Mouse (Mus musculus) neural tube, embryonic 10.5 days (tissue): ENCODE data around the gene Psmb3.
"Not testable (repeated sequence)": the region's sequence is repeated elsewhere in the genome, so short reads cannot be mapped to it uniquely, and the experiment has no call there.

Source experiments
- DNase-seq: peaks from one replicate; pipeline ENCODE4 v3.0.0-alpha.2; 2017; ENCODE audit warnings: low spot score; ENCODE audit errors: extremely low spot score

Gene Psmb3

DNA sequence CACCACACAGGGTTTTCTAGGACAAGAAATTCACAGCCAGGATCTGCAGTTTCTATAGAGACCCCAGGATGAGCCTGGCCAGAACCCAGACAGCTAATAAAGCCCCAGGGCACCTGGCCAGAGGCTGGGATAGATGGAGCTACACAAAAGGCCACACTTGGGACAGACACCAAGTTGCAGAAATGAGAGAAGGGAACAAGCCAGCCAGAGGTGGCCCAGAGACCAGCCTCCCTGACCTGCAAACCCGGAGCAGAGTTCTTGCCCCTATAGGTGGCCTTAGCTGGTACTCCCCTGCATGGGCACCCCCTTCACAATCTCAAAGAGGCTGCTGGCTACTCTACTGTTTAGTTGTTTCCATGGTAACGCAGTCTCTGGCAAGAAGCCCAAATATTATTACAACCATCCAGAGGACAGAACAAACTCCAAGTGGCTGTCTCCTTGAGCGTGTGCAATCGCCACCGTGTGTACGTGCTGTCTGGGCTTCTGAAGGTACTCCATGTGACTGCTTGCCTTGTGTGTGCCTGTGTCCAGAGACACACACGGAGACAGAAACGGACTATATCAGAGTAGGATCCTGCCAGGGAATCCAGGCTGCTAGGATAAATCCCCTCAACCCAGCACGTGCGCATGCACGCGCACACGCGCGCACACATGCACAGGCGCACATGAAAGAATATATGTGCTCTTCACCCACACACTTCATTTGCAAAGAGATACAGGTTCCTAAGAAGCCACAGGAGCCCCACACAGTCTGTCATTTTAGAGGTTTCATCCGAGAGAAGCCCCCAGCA, 8.1 kb upstream of the Psmb3 start:
- no peak for DNase-seq

DNA sequence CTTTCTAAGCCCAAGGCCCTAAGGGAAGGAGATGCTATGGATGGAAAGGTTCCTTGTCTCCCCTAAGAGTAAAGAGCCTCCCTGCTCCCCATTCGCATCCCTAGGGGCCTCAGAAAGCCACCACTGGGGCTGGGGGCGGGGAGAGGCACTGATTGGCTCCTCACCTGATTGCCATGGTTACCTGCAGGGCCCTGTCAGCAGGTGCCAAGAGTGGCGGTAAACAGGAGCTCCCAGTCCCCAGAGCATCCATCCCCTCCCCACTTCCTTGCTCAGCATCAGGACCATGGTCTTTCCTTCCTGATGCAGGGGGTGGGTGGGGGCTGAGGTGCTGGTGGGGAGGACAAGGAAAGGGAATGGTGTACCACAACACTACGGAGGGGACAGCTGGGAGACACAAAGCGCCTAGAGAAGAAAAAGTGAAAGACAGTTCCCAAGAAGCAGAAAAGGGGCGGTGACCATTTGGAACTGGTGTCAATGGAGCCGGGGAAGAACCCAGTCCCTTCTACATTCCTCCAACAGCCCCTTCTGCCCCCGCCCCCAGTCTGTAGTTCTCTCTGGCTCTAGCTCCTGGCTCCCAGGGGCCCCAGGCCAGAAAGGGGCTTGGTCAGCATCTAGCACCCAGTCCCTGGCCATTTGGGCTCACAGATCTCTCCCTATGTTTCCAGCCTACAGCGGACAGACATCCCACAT, 7.3 kb upstream of the Psmb3 start:
- DNase-seq: no peak

DNA sequence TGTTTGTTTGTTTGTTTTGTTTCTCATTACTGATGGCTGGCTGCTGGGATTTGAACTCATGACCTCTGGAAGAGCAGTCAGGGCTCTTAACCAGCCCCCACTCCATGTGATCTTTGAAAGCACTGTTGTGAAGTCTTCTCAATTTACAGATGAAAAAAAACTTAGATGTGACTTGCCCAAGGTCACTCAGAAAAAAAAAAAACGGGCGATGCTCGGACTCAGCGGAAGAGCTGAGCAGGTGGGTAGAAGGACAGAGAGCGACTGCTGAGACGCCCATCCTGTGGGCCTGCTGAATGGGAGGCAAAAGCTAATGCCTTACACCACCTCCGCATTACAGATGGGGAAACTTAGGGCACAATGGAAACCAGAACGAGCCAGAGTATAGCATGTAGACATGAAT, 6.5 kb upstream of the Psmb3 start:
- no peak for DNase-seq

DNA sequence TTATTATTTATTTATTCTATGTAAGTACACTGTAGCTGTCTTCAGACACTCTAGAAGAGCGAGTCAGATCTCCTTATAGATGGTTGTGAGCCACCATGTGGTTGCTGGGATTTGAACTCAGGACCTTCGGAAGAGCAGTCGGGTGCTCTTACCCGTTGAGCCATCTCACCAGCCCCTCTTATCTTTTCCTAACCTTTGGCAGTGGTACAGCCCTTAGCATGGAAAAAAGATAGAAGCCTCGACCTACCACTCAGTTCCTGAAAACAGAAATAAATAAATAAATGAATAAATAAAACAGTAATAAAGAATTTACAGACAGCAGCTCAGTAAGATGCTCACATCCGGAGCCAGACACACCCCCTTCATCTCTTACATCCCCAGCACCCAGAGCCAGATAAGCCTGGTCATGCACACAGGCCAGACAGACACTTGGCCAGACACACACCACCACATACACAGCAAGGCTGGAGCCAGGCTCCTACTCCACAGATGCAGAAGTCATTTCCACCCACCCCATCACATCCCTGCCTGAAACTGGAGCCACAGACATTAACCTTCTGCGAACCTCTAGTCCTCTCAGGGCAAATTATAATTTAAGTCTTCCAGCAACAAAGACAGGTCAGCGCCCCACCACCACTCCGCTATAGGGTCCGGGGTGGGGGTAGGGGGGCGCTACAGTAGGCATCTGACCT, 5.9 kb upstream of the Psmb3 start:
- peak; percentile 32 for DNase-seq

DNA sequence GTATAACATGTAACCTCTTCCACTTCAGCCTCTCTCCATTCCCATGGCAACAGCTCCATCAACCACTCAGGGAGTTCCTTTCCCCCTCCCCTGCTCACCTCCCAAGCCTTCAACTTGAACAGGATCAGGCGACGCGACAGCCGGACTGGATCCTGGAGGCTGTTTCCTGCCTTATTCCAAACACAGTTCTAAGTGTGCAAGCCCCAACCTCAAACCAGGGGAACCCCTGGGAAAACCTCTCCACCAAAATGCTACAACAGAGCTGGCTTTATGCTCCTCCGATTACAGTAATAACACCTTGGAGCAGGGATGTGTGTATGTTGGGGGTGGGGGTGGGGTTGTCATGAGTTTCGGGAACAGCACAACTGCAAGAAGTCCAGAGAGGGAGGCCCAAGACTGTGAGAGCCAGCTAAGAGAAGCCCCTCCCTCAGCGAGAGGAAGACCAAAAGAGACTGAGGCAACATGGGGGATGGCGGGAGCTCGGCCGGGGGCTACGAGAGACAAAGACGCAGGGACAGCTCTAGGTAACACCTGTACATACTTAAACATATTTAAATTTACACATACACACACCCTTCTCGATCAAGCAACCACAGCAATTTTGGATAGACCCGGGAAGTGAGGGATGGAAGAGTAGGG, 5.2 kb upstream of the Psmb3 start:
- peak; percentile 47 for DNase-seq

DNA sequence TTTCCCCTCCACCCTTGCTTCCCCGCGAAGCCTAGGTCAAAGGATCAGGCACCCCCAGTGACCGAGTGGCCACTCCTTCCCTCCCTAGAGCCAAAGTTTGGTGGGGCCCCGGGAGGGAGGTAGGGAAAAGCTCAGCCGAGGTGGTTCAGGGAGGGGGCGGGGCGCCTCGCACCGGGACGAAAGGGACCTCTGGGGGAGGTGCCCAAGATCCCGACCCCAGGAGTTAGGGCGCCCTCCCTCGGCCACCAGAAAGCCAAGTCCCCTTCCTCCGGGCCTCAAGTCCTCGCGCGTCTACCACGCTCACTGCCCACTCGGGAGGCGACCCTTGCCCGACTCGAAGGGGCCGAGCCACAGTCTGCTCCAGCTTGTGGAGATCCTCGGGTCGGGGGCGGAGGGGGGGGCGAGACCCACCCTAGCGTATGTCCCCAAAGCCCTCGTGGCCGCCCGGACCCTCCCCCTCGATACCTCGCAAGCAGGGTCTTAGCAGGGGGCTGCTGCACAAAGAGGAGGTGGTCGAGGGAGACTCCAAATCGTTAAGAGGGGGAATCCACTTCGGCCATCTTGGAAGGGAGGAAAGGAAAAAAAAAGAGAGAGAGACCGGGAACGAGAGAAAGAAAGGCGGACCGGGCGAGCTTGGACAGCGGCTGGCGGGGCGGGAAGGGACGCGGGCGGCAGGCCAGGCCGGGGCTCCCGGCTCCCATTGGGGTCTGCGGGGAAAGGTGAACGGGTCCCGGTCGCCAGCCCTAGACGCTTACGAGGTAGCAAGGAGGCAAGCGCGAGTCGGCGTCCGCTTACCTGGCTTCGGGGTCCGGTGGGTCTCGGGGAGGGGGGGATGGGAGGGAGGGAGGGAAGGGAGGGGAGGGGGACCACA, 4.2 kb upstream of the Psmb3 start:
- peak; percentile 83 for DNase-seq

DNA sequence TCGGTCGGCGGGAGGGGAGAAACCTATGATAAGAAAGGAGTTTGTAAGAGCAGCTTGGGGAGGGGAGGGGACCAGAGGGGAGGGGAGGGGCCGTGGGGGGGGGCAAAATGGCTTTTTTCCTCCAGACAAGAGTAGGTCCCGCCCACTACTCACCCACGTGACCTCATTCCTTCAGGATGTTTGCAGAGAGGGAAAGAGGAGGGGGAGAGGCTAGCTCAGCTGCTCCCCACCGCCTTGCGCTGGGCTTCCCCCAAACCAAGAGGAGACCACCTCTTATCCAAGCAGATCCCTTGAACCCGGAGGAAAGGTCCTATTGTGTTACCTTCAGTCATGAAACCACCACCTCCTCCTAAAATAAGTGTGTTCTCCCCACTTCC, 3.6 kb upstream of the Psmb3 start:
- peak; percentile 94 for DNase-seq

DNA sequence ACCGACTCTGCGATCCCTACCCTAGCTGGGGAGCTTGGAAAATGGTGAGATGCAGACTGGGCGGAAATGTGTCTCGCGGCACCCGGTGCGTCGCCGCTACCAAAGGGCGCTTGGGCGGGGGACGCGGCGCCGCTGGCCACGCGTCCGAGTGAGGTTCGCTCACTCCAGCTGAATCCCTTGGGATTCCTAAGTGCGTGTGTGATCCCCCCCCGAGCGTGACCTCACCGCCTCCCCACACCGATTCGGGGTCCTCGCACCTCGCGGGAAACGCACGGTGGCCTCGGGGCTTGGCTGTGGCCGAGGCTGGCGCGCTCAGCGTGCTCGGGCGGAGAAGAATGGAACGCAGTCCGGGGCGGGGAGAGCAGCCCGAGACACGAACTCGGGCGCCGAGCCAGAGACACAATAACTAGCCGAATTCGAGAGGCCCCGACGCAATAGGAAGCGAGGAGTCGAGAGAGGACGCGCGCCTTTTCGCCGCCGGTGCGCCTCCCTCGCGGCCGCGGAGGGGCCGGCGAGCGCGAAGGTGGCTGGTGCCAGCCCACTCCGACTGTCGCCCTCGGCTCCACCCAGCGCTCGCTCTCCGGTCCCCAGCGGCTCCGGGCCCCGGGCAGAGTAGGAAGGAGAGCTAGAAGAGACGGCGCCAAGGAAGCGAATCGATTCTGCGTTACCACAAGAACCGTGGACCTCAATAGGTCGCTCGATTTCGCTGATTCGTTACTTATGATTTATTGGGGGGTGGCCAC, 3.0 kb upstream of the Psmb3 start, which contains the start of gene Pcgf2:
Pcgf2 (minus strand) TSS at position 495 of the 743 bp plus-strand sequence.
- peak; percentile 85 for DNase-seq

DNA sequence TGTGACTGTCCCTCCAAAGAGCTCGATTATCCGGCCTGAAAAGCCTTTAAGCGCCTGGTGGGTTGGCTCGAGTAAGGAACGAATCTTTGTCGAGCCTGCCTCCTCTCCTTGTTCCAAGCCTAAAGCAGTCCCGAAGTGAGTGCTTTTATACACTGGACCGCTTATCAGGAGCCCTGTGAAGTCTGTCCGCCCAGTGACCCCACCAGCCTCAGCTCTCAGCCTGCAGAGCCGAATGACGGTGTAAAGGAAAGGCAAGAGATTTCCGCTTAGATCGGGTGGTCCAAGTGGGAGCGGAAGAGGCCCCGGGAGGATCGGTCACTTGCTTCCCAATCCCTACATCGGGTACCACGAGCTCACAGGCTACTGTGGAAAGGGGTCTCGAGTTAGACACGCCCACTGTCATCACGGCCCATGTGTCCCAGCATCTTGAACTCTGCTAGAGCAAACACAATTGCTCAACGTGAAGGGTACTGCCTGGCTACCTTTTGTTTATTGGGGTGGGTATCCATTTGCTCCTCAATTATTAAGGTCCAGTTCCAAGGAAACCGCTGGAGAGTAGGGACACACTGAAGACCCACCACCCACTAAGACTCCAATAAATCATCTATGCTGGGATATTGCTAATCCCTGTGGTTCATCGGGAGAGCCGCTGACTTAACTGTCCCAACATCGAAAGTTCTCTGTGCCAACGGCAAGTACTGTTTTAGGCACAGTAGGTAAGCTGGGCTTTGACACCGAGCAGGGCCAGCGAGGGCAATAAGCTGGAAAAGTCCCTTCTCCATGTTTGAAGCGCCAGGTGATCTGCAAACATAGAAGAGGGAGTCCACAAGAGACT, 2.2 kb upstream of the Psmb3 start:
- no peak for DNase-seq

DNA sequence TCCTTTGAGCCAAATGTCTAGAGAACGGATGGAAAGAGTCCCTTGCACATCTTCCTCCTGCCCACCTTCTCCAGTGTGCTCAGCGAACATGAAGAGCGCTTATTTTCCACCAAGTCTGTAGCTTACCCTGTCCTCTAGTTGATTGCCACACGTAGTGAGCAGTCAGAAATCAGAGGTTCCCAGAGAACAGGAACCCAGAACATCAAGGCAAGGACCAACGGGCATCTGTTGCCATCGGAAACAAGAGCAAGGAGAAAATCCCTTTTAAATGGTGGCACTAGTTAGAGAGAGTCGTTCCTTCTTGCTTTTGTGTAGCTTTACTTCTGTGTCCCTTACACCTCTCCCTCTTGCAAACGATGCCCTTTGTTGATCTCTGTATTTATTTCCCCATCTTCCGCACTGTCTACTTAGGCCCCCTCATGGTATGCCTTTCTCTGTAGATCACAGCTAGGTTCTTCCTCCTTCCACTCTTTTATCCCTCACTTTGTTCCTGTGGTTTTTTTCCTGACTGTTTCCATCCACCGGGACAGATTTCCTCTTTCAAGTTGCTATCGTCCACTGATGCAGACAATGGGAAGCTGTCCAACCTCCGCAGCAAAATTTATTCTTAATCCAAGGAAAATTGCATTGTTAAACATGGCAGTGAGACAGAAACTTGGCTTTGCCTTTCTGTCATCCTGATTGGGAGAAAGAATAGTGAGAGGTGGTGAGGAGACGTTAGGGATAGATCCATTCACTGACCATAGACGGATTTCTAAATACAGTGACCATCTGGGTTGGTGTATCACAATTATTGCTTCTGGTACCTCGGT, 1.4 kb upstream of the Psmb3 start:
- DNase-seq: no peak

DNA sequence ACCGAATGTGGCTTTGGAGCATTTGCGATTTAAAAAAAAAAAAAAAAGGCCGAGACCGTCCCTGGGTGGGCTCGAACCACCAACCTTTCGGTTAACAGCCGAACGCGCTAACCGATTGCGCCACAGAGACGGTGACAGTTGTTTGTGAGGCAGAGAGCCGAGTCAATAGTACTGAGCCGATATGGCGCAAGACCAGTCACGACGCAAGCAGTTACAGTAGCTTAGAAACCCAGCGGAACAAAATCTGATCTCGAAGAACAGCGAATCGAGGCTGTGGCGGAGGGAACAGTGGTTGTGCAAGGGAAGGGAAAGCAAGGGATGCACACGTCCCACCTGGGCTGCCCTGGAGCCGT, 830 bp upstream of the Psmb3 start:
- DNase-seq: peak; percentile 93

DNA sequence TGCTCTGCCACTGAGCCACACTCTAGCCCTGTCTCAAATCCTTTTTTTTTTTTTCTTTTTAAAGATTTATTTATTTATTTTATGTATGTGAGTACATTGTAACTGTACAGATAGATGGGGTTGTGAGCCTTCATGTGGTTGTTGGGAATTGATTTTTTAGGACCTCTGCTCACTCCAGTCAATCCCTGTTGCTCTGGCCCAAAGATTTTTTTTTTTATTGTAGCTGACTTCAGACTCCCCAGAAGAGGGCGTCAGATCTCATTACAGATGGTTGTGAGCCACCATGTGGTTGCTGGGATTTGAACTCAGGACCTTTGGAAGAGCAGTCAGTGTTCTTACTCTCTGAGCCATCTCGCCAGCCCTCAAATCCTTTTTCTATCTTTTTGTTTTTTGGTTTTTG, 6.9 kb downstream of the Psmb3 start:
- not testable (repeated sequence) for DNase-seq

DNA sequence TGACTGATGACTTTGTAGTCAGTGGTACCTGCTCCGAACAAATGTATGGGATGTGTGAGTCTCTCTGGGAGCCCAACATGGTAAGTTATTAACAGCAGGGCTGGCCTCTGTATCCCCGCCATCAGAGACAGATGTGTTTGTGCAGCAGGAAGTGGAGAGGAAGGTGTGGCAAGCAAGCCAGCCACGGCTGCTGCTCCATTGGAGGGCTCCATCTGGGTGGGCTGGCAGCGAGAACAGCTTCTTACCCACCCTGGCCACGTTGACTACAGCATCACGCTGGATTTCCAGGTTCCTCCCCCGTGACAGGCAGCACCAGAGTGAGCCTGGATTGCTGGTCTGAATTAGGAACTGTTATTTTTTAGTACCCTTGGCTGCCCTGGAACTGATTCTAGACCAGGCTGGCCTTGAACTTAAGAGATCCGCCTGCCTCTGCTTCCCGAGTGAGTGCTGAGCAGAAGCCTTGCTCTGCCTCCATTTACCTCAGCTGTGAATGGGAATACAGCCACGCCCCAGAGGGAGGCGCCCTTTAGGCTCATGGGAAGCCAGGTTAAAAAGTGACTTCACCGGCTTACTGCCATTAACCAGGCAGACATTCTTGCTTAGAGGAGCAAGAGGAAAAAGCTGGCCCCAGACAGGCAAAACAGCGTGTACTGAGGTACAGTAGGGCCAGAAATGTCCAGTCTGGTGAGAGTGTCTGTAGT, 8.2 kb downstream of the Psmb3 start:
- DNase-seq: no peak

DNA sequence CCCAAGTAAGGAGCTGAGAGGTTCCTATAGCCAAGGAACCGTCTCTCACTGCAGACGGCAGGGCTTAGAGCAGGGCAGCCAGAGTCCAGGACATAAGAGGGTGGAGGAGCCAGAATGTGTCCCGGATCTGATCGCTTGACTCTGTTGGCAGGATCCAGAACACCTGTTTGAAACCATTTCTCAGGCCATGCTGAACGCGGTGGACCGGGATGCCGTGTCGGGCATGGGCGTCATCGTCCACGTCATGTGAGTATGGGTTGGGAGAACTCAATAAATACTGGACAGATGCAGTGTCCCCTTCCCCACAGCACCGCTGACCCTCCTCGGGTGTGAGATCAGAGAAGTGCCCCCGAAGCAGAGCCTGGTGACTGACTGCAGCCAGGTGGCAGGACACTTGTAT, 9.1 kb downstream of the Psmb3 start:
- no peak for DNase-seq

DNA sequence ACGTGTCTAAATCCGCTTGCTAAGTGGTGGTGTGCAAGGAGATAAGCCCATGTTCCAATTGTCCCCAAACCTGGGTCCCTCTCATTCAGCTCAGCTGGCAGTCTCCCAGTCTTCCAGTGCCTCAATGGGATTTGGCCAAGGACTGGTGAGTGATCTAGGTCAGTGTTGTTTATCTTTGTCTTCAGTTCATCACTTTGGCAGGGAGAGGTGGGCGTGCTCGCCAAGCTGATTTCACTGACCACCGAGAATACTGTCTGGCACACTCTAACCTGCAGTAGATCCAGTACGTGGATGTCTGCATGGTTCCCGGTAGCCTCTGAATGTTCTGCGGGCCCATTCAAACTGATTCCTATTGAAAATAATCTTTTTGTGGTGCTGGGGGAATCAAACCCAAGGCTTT, 10.7 kb downstream of the Psmb3 start:
- no peak for DNase-seq

DNA sequence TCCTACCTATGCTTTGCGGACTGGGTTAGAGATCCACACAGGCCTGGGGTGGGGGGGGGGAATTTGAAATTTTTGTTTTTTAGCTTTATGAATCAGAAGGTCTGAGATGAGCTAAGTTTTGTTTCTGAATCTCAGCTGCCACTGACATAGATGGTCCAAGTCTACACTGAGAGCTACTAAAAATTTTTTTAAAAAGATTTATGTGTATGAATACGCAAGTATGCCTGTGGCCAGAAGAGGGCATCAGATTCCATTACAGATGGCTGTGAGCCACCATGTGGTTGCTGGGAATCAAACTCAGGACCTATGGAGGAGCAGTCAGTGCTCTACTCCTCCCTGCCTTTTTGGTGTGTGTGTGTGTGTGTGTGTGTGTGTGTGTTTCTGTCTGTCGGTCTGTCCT, 11.2 kb downstream of the Psmb3 start:
- no peak for DNase-seq

DNA sequence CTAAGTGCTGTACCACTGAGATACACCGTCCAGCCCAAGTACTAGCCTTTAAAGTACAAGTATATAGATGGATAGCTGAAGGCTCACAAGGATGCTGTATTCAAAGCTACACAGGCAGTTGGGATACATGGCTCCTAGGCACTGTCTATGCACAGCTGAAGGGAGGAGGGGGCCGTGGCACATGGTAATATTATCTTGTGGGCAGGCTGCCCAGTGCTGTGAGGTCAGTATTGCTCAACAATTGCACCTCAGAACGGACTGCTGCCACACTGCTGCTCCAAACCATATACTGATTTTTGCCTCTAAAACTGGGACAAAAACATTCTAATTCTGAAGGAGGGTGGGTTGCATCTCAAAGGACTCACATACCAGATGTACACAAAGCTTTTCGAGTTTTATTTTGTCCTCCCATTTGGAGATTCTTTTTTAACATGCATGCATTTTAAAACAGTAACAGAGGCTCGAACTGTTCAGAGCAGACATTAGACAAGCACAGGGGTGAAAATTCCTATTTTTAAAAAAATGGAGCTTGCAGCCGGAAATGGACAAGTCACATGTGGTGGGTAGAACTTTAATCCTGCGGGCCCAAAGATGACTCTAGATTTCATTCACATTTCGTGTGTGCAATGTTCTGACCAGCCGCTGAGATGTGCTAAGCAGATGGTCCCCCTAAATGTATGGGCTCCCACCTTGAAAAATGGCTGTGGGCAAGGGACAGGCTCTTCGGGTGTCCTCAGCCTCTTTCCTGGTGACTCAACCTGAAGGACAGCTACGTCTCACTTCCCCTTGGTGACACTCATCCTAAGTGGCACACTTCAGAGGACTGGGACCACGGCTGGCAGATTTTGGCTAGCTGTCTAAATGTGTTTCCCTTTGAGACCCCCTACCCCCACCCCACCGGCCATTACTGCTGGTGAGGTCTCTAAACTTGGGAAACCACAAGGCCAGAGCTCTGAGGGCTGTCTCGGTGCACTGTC, 11.9 kb downstream of the Psmb3 start:
- no peak for DNase-seq
